Mouse (Mus musculus) midbrain, postnatal 0 days (tissue): ENCODE measurements around the gene Zfp446. TPM values are rescaled to one million over a fixed set of nuclear protein-coding genes. Genes with fewer than 3 reads are reported as not detected.

Source experiments
- ATAC-seq: fragments of 200-750 bp; cut with Nextera tagmentation; 2 replicates; pipeline ENCODE4 v1.8.0; 2017; ENCODE audit warnings: moderate number of reproducible peaks, mild to moderate bottlenecking, moderate TSS enrichment, moderate library complexity; ENCODE audit not compliant: low FRiP score
- DNase-seq: peaks from one replicate; pipeline ENCODE4 v3.0.0-alpha.2; 2015; ENCODE audit warnings: low spot score
- H3K27ac ChIP-seq: fragments of 300-500 bp; sonication (generic); 2 replicates; pipeline ENCODE4 v1.5.1; 2014; ENCODE audit warnings: low read depth, mild to moderate bottlenecking, low read length, mixed read lengths
- H3K27me3 ChIP-seq: fragments of 300-500 bp; sonication (generic); 2 replicates; pipeline ENCODE4 v1.6.1; 2014; ENCODE audit warnings: low read length, control low read depth, mixed read lengths; ENCODE audit not compliant: insufficient read depth
- H3K36me3 ChIP-seq: fragments of 300-500 bp; sonication (generic); 2 replicates; pipeline ENCODE4 v1.6.1; 2014; ENCODE audit warnings: low read length, control low read depth, mixed read lengths; ENCODE audit not compliant: insufficient read depth
- H3K4me1 ChIP-seq: fragments of 300-500 bp; sonication (generic); 2 replicates; pipeline ENCODE4 v1.6.1; 2014; ENCODE audit warnings: mild to moderate bottlenecking, control low read depth, antibody characterized with exemption, low read length, mixed read lengths; ENCODE audit not compliant: insufficient read depth
- H3K4me2 ChIP-seq: fragments of 300-500 bp; sonication (generic); 2 replicates; pipeline ENCODE4 v1.6.1; 2014; ENCODE audit warnings: low read depth, mild to moderate bottlenecking, low read length, mixed read lengths; ENCODE audit not compliant: poor library complexity, severe bottlenecking
- H3K4me3 ChIP-seq: fragments of 300-500 bp; sonication (generic); 2 replicates; pipeline ENCODE4 v1.5.1; 2014; ENCODE audit warnings: low read depth, mild to moderate bottlenecking, low read length, moderate library complexity
- H3K9ac ChIP-seq: fragments of 300-500 bp; sonication (generic); replicated peaks from 2 replicates; pipeline ENCODE4 v1.6.1; 2014; ENCODE audit warnings: mild to moderate bottlenecking, low read length, moderate library complexity, mixed read lengths; ENCODE audit not compliant: poor library complexity, severe bottlenecking
- H3K9me3 ChIP-seq: fragments of 300-500 bp; sonication (generic); 2 replicates; pipeline ENCODE4 v1.6.1; 2016; ENCODE audit warnings: low read length, control low read depth
- CTCF ChIP-seq: IDR thresholded peaks from 2 replicates; pipeline ENCODE4 v1.5.1; 2016; ENCODE audit warnings: antibody characterized with exemption, mild to moderate bottlenecking
- WGBS: fragments of 180-500 bp; shearing (Covaris S2); extraction: QIAGEN DNeasy Blood & Tissue Kit; methylation state at CpG from one replicate; pipeline ENCODE4 v1.1.7; 2014; 5-methylcytosine and 5-hydroxymethylcytosine counted together
- polyA plus RNA-seq: library from polyadenylated mRNA; unstranded; fragments of >200 nt; fragmentation: Nextera tagmentation; extraction: Ambion mirVana; gene quantifications from 2 replicates; pipeline ENCODE4 v1.2.1, GENCODE M21; 2015
- total RNA-seq: library from RNA; depleted of rRNA; stranded (reverse); fragments of >200 nt; gene quantifications from 2 replicates; pipeline ENCODE4 v1.2.3, GENCODE M21; 2014

Gene Zfp446
- total and polyA plus RNA-seq, 2 experiments from 2014 or later, result 8.9 to 11.9 TPM

DNA sequence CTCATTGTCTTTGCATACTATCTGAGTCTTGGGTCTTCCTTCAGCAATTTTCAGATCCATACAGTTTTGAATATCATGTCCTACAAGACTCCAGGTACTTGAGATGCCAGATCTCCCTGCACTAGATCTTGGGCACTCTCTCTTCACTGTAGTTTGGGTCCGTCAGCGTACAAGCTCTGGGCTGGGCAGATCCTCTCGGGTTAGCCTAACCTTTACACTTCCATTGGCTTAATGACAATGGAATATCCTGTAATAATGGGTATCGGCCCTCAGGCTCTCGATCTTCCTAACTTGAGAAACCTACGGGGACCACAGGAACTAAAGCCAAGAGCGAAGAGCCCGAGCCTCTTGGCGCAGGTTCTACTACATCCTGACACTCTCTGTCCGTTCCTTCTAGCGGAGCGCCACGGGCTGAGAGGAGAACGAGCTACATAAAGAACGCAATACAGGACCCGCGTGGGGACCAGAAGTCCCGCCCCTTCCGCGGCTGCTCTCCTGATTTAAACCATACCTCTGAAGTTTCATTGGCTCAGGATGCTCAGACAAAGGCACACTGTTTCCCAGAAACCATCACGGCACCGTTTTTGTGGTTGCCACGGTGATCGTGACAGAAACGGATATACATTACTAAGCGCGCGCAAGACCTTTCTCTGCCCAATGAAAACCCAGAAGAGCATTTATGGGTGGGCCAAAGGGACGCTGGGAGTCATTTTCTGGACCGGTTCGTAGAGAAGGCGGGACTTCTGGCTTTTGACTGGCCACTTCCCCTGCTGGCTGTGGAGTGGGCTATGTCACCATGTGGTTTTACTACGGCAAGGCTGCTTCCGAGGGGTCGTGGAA lies 28.4 kb upstream of the Zfp446 start:
- 6% methylated on average over 35 of the region's 35 CpGs for WGBS
- H3K4me1 ChIP-seq, result peaks cover 3% of the 10 kb centered on the region; the same call in 1 of the 2 replicates
- peak overlapping the region; percentile 87 for H3K27ac ChIP-seq
- H3K9me3 ChIP-seq, result no peaks in the 10 kb centered on the region
- H3K4me3 ChIP-seq, result peak overlapping the region; percentile 44
- no peaks in the 10 kb centered on the region for H3K27me3 ChIP-seq
- TF ChIP-seq CTCF, result peak; percentile 24; the same call in 1 of the 2 replicates
- ATAC-seq (peak; percentile 95), DNase-seq (peak; percentile 99)
- H3K4me2 ChIP-seq, result peak overlapping the region; percentile 83
- H3K36me3 ChIP-seq, result no peaks in the 10 kb centered on the region
- peak overlapping the region; percentile 74 for H3K9ac ChIP-seq

DNA sequence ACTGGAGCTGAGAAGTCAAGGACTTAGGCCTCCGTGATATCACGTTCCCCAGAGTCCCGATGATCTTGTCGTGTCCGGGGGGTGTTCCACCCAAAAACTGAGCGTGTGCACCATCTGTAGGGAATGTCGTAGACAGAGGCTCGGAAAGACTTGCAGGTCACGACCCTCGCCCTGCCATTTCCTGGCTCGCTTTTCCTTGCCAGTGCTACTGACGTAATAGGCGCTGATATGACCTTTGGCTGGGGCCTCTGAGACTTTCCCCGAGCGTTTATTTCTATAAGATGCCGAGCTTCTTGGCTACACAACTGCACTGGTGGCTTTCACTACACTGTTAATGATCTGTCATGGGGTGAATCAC lies 27.8 kb upstream of the Zfp446 start:
- Histone ChIP-seq H3K27ac (peak overlapping the region; percentile 87), H3K27me3 (no peaks in the 10 kb centered on the region), H3K4me3 (peak overlapping the region; percentile 44), H3K9me3 (no peaks in the 10 kb centered on the region), H3K4me1 (peaks cover 3% of the 10 kb centered on the region; the same call in 1 of the 2 replicates), H3K36me3 (no peaks in the 10 kb centered on the region), H3K9ac (peak overlapping the region; percentile 65), H3K4me2 (peak overlapping the region; percentile 83)
- ATAC-seq, result peak; percentile 44
- DNase-seq, result no peak
- 10% methylated on average over 16 of the region's 16 CpGs for WGBS
- TF ChIP-seq CTCF, result no peak

DNA sequence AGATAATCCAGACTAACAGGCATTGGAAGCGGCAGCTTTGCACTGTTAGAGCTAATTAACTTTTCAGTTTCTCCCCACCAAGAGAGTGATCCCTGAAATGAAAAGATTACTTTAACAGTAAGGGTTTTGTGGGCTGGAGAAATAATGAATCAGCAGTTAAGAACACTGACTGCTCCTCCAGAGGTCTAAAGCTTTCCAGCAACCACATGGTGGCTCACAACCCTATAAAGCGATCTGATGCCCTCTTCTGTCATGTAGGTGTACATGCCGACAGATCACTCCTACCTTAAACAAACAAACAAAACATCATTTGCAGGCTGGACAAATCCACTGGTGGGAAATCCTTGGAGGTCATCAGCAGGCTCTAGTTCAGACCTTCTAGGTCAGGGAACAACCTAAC lies 22.8 kb upstream of the Zfp446 start:
- Histone ChIP-seq H3K9me3 (no peaks in the 10 kb centered on the region), H3K4me3 (no peak overlapping the region), H3K4me2 (no peak overlapping the region), H3K27me3 (no peaks in the 10 kb centered on the region), H3K9ac (no peak overlapping the region), H3K27ac (no peak overlapping the region), H3K4me1 (peaks cover 3% of the 10 kb centered on the region; the same call in 1 of the 2 replicates), H3K36me3 (no peaks in the 10 kb centered on the region)
- DNase-seq (peak; percentile 54), ATAC-seq (no peak)
- 42% methylated on average over 3 of the region's 3 CpGs for WGBS
- TF ChIP-seq CTCF, result peak; percentile 54

DNA sequence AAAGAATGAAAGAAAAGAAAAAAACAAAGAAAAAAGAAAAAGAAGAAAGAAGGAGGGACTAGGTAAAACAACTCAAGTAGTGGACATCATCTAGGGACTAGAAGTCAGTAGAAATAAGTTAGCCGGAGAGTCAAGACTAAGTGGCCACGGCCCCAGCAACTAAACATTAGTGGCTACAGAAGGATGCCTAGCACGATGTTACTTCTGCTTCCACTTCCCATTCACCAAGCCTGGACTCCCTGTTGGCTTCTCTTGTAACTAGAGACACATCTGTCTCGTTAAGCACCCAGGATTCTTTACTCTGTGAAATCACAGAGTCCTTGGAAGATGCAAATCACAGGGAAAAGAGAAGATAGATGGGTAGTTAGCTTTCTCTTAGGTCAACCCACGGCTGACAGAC lies 20.1 kb upstream of the Zfp446 start:
- Histone ChIP-seq H3K4me1 (no peaks in the 10 kb centered on the region), H3K4me2 (no peak overlapping the region), H3K36me3 (no peaks in the 10 kb centered on the region), H3K4me3 (no peak overlapping the region), H3K9ac (no peak overlapping the region), H3K9me3 (no peaks in the 10 kb centered on the region), H3K27ac (no peak overlapping the region), H3K27me3 (no peaks in the 10 kb centered on the region)
- 71% methylated on average over 5 of the region's 5 CpGs for WGBS
- TF ChIP-seq CTCF, result no peak
- no peak for ATAC-seq
- no peak for DNase-seq

DNA sequence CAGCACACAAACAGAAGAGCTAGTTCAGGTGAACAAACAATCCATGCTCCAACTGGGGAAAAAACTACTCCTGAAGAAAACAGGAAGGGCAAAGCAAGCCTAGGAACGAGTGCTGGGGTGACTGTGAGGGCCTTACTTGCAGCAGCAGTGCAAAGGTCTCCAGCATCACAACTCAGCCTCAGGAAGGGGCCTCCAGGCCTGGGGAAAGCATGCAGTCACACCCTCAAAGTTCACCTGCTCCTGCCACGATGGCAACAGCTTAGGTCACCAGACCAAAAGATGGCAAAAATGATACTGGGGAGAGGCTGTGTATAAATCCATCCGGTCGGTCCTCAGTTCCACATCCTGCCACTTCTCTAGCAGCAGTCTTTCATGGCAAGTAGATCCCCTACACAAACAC lies 18.7 kb upstream of the Zfp446 start:
- H3K36me3 ChIP-seq, result no peaks in the 10 kb centered on the region
- H3K9ac ChIP-seq, result no peak overlapping the region
- no peak overlapping the region for H3K4me2 ChIP-seq
- no peaks in the 10 kb centered on the region for H3K9me3 ChIP-seq
- TF ChIP-seq CTCF, result no peak
- H3K27me3 ChIP-seq, result no peaks in the 10 kb centered on the region
- DNase-seq (no peak), ATAC-seq (no peak)
- H3K27ac ChIP-seq, result no peak overlapping the region
- no peaks in the 10 kb centered on the region for H3K4me1 ChIP-seq
- 83% methylated on average over 4 of the region's 4 CpGs for WGBS
- no peak overlapping the region for H3K4me3 ChIP-seq

DNA sequence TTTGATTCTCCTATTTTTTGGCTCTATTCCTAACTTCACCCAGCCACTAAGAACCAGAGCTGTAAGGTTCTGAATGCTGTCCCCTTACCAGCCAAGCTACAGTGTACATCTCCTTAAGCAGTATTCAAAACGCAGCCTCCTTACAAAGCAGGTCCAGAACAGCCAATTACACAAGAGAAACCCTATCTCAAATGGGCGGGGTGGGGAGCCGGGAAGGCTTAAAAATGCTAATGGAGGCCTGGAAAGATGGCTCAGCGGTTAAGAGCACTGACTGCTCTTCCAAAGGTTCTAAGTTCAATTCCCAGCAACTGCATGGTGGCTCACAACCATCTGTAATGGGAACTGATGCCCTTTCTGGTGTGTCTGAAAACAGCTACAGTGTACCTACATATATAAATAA lies 17.9 kb upstream of the Zfp446 start:
- Histone ChIP-seq H3K36me3 (no peaks in the 10 kb centered on the region), H3K27ac (no peak overlapping the region), H3K27me3 (no peaks in the 10 kb centered on the region), H3K4me2 (no peak overlapping the region), H3K4me3 (no peak overlapping the region), H3K9me3 (no peaks in the 10 kb centered on the region), H3K4me1 (peaks cover under 1% of the 10 kb centered on the region; the same call in 1 of the 2 replicates), H3K9ac (no peak overlapping the region)
- no peak for TF ChIP-seq CTCF
- no peak for DNase-seq
- no peak for ATAC-seq
- WGBS, result 21% methylated on average over 4 of the region's 4 CpGs
